Mouse (Mus musculus) neural tube, embryonic 11.5 days (tissue): ENCODE data around the gene Polr2c. TPM values are rescaled to one million over a fixed set of nuclear protein-coding genes. Genes with fewer than 3 reads are reported as not detected.

Experiments used
- ATAC-seq: fragments of 200-750 bp; cut with Nextera tagmentation; 2 replicates; pipeline ENCODE4 v1.8.0; 2017; ENCODE audit warnings: moderate number of reproducible peaks, mild to moderate bottlenecking, moderate TSS enrichment, moderate library complexity; ENCODE audit not compliant: insufficient read depth, low FRiP score, low TSS enrichment
- DNase-seq: peaks from one replicate; pipeline ENCODE4 v3.0.0-alpha.2; 2015; ENCODE audit warnings: low spot score
- H3K27ac ChIP-seq: fragments of 300-500 bp; sonication (generic); 2 replicates; pipeline ENCODE4 v1.5.1; 2014; ENCODE audit warnings: low read depth, mild to moderate bottlenecking, low read length
- H3K27me3 ChIP-seq: fragments of 300-500 bp; sonication (generic); 2 replicates; pipeline ENCODE4 v1.6.1; 2014; ENCODE audit warnings: mild to moderate bottlenecking, low read length, mixed read lengths; ENCODE audit not compliant: control insufficient read depth, insufficient read depth
- H3K36me3 ChIP-seq: fragments of 300-500 bp; sonication (generic); 2 replicates; pipeline ENCODE4 v1.6.1; 2014; ENCODE audit warnings: mild to moderate bottlenecking, low read length, moderate library complexity, mixed read lengths; ENCODE audit not compliant: control insufficient read depth, insufficient read depth
- H3K4me1 ChIP-seq: fragments of 300-500 bp; sonication (generic); 2 replicates; pipeline ENCODE4 v1.6.1; 2014; ENCODE audit warnings: low read length, mixed read lengths; ENCODE audit not compliant: control insufficient read depth, insufficient read depth
- H3K4me2 ChIP-seq: fragments of 300-500 bp; sonication (generic); 2 replicates; pipeline ENCODE4 v1.6.1; 2014; ENCODE audit warnings: low read depth, mild to moderate bottlenecking, moderate library complexity
- H3K4me3 ChIP-seq: fragments of 300-500 bp; sonication (generic); 2 replicates; pipeline ENCODE4 v1.5.1; 2014; ENCODE audit warnings: low read depth, low read length
- H3K9ac ChIP-seq: fragments of 300-500 bp; sonication (generic); 2 replicates; pipeline ENCODE4 v1.6.1; 2014; ENCODE audit warnings: mild to moderate bottlenecking, low read length
- H3K9me3 ChIP-seq: fragments of 300-500 bp; sonication (generic); 2 replicates; pipeline ENCODE4 v1.6.1; 2016; ENCODE audit warnings: low read length; ENCODE audit not compliant: control insufficient read depth
- WGBS: fragments of 180-500 bp; shearing (Covaris S2); extraction: QIAGEN DNeasy Blood & Tissue Kit; methylation state at CpG from one replicate; pipeline ENCODE4 v1.1.7; 2014; 5-methylcytosine and 5-hydroxymethylcytosine counted together
- polyA plus RNA-seq: library from polyadenylated mRNA; unstranded; fragments of >200 nt; fragmentation: Nextera tagmentation; extraction: Ambion mirVana; gene quantifications from 2 replicates; pipeline ENCODE4 v1.2.1, GENCODE M21; 2014

The Polr2c gene
- polyA plus RNA-seq, 1 experiment from 2014 or later, result 153 TPM

GRCm38 (mm10) chr8:94872156-94872555 lies 14.9 kb downstream of the Polr2c start:
- Histone ChIP-seq H3K4me1 (peaks cover 20% of the 10 kb centered on the region), H3K4me3 (no peak overlapping the region), H3K9ac (no peak overlapping the region), H3K9me3 (no peaks in the 10 kb centered on the region), H3K4me2 (0 out of 2 replicates have a peak overlapping the region, but pooled peaks have one; percentile 4), H3K27ac (no peak overlapping the region), H3K27me3 (peaks cover 14% of the 10 kb centered on the region), H3K36me3 (no peaks in the 10 kb centered on the region)
- peak; percentile 23 for DNase-seq
- whole genome bisulfite sequencing, result 46% methylated on average over 3 of the region's 3 CpGs
- ATAC-seq, result no peak

DNA sequence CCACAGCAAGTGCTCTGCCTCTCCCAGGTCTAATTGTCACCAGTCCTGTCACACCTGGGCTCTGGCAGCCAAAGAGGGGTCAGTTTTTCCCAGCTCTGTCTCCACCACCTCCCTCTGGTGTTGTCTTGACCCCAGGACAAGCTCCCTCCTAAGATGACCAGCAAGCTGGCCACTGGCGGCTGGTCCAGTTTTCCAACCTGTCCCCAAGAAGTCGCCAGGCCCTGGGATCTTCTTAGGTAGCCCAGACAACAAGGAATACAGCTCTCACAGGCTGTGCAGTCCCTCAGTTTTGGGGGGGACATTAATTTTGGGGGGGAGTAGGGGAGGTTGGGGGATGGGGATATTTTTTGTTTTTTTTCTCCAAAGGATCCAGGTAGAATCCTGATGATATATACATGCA lies 15.3 kb downstream of the Polr2c start:
- Histone ChIP-seq H3K36me3 (no peaks in the 10 kb centered on the region), H3K4me3 (no peak overlapping the region), H3K4me2 (no peak overlapping the region), H3K27me3 (peaks cover 14% of the 10 kb centered on the region), H3K9ac (no peak overlapping the region), H3K9me3 (no peaks in the 10 kb centered on the region), H3K4me1 (peaks cover 20% of the 10 kb centered on the region), H3K27ac (no peak overlapping the region)
- no peak for ATAC-seq
- DNase-seq, result no peak
- 70% methylated on average over 2 of the region's 2 CpGs for WGBS

GRCm38 (mm10) chr8:94874358-94874757 lies 17.1 kb downstream of the Polr2c start:
- DNase-seq (peak; percentile 70), ATAC-seq (no peak)
- WGBS, result 15% methylated on average over 6 of the region's 6 CpGs
- H3K4me3 ChIP-seq, result no peak overlapping the region
- peaks cover 14% of the 10 kb centered on the region for H3K27me3 ChIP-seq
- no peak overlapping the region for H3K4me2 ChIP-seq
- no peaks in the 10 kb centered on the region for H3K36me3 ChIP-seq
- no peaks in the 10 kb centered on the region for H3K9me3 ChIP-seq
- H3K4me1 ChIP-seq, result peaks cover 20% of the 10 kb centered on the region
- no peak overlapping the region for H3K9ac ChIP-seq
- no peak overlapping the region for H3K27ac ChIP-seq

DNA sequence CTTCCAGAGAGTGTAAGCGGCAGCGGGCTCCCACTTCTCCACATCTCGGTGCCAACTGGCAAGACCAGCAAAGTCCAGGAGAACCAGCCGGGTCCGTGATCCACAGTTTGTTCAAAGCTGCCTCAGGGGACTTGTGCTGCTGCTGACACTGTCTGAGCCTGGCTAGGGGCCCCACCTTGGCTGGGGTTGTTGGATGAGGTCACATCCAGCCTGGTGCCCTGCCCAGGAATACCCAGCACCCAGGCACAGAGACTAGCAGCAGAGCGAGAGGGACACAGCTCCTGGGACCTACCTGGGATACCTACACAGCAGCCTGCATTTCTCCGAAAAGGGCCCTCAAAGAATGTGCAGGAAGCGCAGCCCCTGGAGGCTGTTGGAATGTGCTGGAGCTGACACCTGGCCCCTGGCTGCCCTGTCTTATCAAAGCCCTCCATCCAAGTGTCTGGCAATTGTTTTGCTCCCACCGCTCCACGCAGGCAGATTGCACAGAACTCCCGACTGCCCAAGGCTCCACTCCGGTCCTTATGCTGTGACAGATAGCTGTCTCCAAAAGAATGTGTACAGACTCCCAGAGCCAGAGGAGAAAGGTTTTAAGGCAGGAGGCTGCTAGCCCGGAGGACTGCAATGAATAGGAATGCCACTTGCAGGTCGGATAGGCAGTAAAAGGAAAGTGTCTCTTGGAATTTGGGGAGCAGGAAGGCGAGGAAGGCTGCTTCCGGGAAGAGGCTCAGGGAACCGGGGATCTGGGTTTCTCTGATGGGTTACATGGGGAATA lies 18.0 kb downstream of the Polr2c start:
- Histone ChIP-seq H3K4me3 (peak overlapping the region; percentile 58), H3K36me3 (no peaks in the 10 kb centered on the region), H3K9me3 (no peaks in the 10 kb centered on the region), H3K27ac (no peak overlapping the region), H3K4me1 (peaks cover 20% of the 10 kb centered on the region), H3K27me3 (peaks cover 14% of the 10 kb centered on the region), H3K9ac (peak overlapping the region; percentile 61), H3K4me2 (peak overlapping the region; percentile 95)
- ATAC-seq, result no peak
- 20% methylated on average over 17 of the region's 17 CpGs for whole genome bisulfite sequencing
- DNase-seq, result no peak

- Histone ChIP-seq H3K4me2 (peak overlapping the region; percentile 95), H3K27me3 (peaks cover 14% of the 10 kb centered on the region), H3K9ac (peak overlapping the region; percentile 61), H3K4me3 (peak overlapping the region; percentile 58), H3K4me1 (peaks cover 20% of the 10 kb centered on the region), H3K36me3 (no peaks in the 10 kb centered on the region), H3K9me3 (no peaks in the 10 kb centered on the region), H3K27ac (no peak overlapping the region)
- 0% methylated on average over 14 of the region's 20 CpGs for WGBS
- DNase-seq (no peak), ATAC-seq (peak; percentile 28; the same call in 1 of the 2 replicates)
These were observed 18.6 kb downstream of the Polr2c start for GRCm38 (mm10) chr8:94875871-94876150.

DNA sequence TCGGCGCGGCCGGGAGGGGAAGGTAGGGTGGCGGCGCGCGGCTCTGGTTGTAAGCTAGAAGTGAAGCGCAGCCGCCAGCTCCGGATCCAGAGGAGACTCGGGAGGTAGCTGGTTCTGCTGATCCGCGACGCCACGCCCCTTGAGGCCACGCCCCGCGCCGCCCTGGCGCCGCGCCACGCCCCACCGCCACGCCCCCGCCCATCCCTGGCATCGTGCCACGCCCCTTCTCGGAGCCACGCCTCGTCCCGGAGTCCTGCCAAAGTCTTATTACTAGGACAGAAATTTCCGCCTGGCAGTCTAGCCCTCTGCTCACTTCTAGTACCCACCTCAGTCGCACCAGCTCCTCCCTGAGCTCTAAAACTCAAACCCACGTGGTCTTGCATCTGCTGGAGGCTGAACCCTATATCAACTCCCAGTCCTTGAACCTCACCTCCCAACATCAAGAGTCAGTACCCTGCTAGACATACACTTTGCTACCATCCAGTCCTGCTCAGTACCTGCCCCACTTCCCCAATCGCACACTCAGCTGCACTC lies 19.0 kb downstream of the Polr2c start, which contains the start of gene Dok4:
Dok4 (minus strand) TSS at position 134 of the 534 bp plus-strand sequence.
- no peaks in the 10 kb centered on the region for H3K9me3 ChIP-seq
- peak within 1 kb of the TSS; percentile 61 for H3K9ac ChIP-seq
- WGBS, result 2% methylated on average over 20 of the region's 37 CpGs
- peaks cover 14% of the 10 kb centered on the region for H3K27me3 ChIP-seq
- H3K27ac ChIP-seq, result no peak within 1 kb of the TSS
- ATAC-seq, result peak; percentile 64
- H3K4me2 ChIP-seq, result peak within 1 kb of the TSS; percentile 95
- H3K36me3 ChIP-seq, result no peaks in the 10 kb centered on the region
- peaks cover 20% of the 10 kb centered on the region for H3K4me1 ChIP-seq
- DNase-seq, result peak; percentile 86
- peak within 1 kb of the TSS; percentile 58 for H3K4me3 ChIP-seq

DNA sequence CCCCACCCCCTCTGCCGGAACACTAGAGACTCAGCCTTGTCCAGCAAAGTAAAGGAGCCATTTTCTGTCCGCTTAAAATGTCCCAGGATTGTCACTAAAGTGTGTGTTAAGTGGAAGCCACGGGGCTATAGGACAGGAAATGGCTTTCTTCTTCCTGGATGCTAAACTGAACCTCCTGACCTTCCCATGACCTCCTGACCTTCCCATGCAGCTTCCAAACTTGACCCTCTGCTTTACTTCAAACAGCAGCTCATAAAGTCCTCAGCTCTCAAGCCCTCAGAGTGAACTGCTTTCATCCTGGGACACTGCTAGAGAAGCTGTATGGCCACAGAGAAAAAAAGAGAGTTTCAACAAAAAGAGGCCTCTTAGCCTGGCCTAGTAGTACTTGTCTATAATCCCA lies 19.6 kb downstream of the Polr2c start:
- no peak for ATAC-seq
- 48% methylated on average over 3 of the region's 3 CpGs for WGBS
- H3K36me3 ChIP-seq, result no peaks in the 10 kb centered on the region
- no peak overlapping the region for H3K9ac ChIP-seq
- no peaks in the 10 kb centered on the region for H3K9me3 ChIP-seq
- no peak overlapping the region for H3K4me2 ChIP-seq
- H3K4me3 ChIP-seq, result no peak overlapping the region
- DNase-seq, result no peak
- H3K27ac ChIP-seq, result no peak overlapping the region
- H3K27me3 ChIP-seq, result peaks cover 14% of the 10 kb centered on the region
- peaks cover 20% of the 10 kb centered on the region for H3K4me1 ChIP-seq

DNA sequence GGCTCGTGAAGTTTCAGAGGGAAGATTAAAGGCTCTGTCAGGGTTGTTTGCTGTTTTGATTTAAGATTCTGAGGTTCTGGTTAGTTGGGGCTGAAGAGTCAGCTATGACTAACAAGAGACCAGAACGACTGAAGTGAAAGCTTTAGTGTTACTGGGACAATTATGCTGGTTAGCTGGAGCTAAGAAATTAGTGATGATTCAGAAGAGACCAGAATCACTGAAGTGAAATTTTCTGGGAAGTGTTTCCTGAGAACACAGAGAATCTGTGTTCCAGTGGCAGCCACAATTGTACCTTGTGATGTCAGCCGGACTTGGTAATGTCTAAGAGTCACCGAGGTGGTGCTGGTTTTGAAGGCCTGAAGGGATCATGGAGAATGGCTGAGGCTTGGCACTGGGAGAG lies 23.5 kb downstream of the Polr2c start:
- H3K4me3 ChIP-seq, result no peak overlapping the region
- H3K9ac ChIP-seq, result no peak overlapping the region
- H3K36me3 ChIP-seq, result no peaks in the 10 kb centered on the region
- ATAC-seq, result no peak
- H3K9me3 ChIP-seq, result no peaks in the 10 kb centered on the region
- 78% methylated on average over 4 of the region's 4 CpGs for WGBS
- H3K4me2 ChIP-seq, result no peak overlapping the region
- peaks cover 4% of the 10 kb centered on the region; the same call in 1 of the 2 replicates for H3K4me1 ChIP-seq
- 0 out of 2 replicates have a peak, but pooled peaks cover under 1% of the 10 kb centered on the region for H3K27me3 ChIP-seq
- H3K27ac ChIP-seq, result no peak overlapping the region
- DNase-seq, result no peak
